Comparison of ENCODE assay signal across 10 mouse cellular contexts in genomic region chr19:10176941-10177372, GRCm38 (mm10). TPM values are rescaled to one million over a fixed set of nuclear protein-coding genes. Genes with fewer than 3 reads are reported as not detected.
A peak's percentile ranks its signal among the peaks of the same experiment; 100 is the strongest.
DNase-seq lines count a peak whose midpoint lies in the region; ATAC-seq and TF ChIP-seq lines count a peak whose summit lies in the region.
"Had no signal": no experiment of that assay in that cellular context is flagged by ENCODE, and none has a peak within 500 bp of the region (broad histone marks: within the 10 kb centered on the region; RNA-seq: fewer than 3 reads in every experiment).

No protein-coding gene starts in this region.

- no peaks in the 10 kb centered on the region for H3K4me1 ChIP-seq in kidney, adult 2 months (ENCODE audit: control insufficient read depth, insufficient read depth, low read length)
- H3K4me1 ChIP-seq in brown adipose tissue, adult 24 weeks (ENCODE audit: control insufficient read depth, insufficient read depth, insufficient read length, low read length) = peaks cover 4% of the 10 kb centered on the region

- whole genome bisulfite sequencing in kidney, adult 2 months = 40% methylated on average over 7 of the region's 7 CpGs

- no peaks in the 10 kb centered on the region for H3K36me3 ChIP-seq in kidney, adult 2 months (ENCODE audit: control insufficient read depth, insufficient read depth, low read length)

- no peak for TF ChIP-seq CTCF in kidney, adult 2 months (conservative IDR thresholded peaks at IDR 0.05; ENCODE audit: insufficient read depth, insufficient read length, low read depth, low read length)

- H3K27me3 ChIP-seq in kidney, adult 2 months (replicated peaks; ENCODE audit: control insufficient read depth, insufficient read depth, low read length) = no peaks in the 10 kb centered on the region

- peak; percentile 47 for DNase-seq in kidney, adult 2 months
- DNase-seq in kidney, adult 8-10 months = no peak
- peak; percentile 55 for DNase-seq in Muller cell, postnatal 12 days (ENCODE audit: inconsistent ontology term)
- DNase-seq in lung, postnatal 10 days = peak; percentile 64
- no peak for DNase-seq in natural killer cell, adult 2 months (ENCODE audit: low spot score in 2 of 2)
- DNase-seq in T-cell, adult 2 months (ENCODE audit: low spot score) = no peak
- DNase-seq: cerebellum, adult 11-12 months; thymus, postnatal 25 days had no signal

- ATAC-seq in frontal cortex, adult (ENCODE audit: low TSS enrichment) = no peak

- no peak for TF ChIP-seq POLR2A in kidney, adult 2 months (IDR thresholded peaks at IDR 0.05; ENCODE audit: low read depth, low read length)

- no peak overlapping the region for H3K27ac ChIP-seq in kidney, adult 2 months (ENCODE audit: insufficient read depth, low read depth, low read length)
- H3K27ac ChIP-seq in brown adipose tissue, adult 24 weeks (replicated peaks; ENCODE audit: low read depth, low read length) = peak overlapping the region; percentile 31

- no peak overlapping the region for H3K4me3 ChIP-seq in kidney, adult 2 months (ENCODE audit: insufficient read depth, low read depth, low read length)
- H3K4me3 ChIP-seq in brown adipose tissue, adult 24 weeks (ENCODE audit: insufficient read depth, low read depth, low read length) = no peak overlapping the region

RNA-seq across cellular contexts. Expression of gene Fads1, which starts 5.7 kb away (rescaled TPM):
- polyA plus RNA-seq in kidney, adult 2 months (2012; rRNA removed) = 87.4 and 88.4 TPM in 2 replicates
- polyA plus RNA-seq in brown adipose tissue, adult 24 weeks (2012; ENCODE audit: insufficient read depth, insufficient read length, missing spikeins) = 11.0 and 13.5 TPM in 2 replicates

RNA-seq across cellular contexts. Expression of gene Tmem258, which starts 26.9 kb away (rescaled TPM):
- 123 and 135 TPM in 2 replicates for polyA plus RNA-seq in kidney, adult 2 months (2012; rRNA removed)
- 175 and 198 TPM in 2 replicates for polyA plus RNA-seq in brown adipose tissue, adult 24 weeks (2012; ENCODE audit: insufficient read depth, insufficient read length, missing spikeins)

RNA-seq across cellular contexts. Expression of gene Fen1, which starts 27.0 kb away (rescaled TPM):
- polyA plus RNA-seq in kidney, adult 2 months (2012; rRNA removed) = 4.8 and 4.9 TPM in 2 replicates
- 1.4 and 2.1 TPM in 2 replicates for polyA plus RNA-seq in brown adipose tissue, adult 24 weeks (2012; ENCODE audit: insufficient read depth, insufficient read length, missing spikeins)

Comparison
In these comparisons a context has a peak if more than half of its experiments do, and no peak if none do; other contexts are left out.
1. DNase-seq: peak in kidney, adult 2 months (single experiment), Muller cell, postnatal 12 days (single experiment) and lung, postnatal 10 days (single experiment); none in kidney, adult 8-10 months (0 of 2), natural killer cell, adult 2 months (0 of 2) and T-cell, adult 2 months (single experiment).